Mouse (Mus musculus) kidney, embryonic 14.5 days (tissue): Measurements from ENCODE around the gene Frmd8. TPM values are rescaled to one million over a fixed set of nuclear protein-coding genes. Genes with fewer than 3 reads are reported as not detected.
"Not testable (repeated sequence)": the region's sequence is repeated elsewhere in the genome, so short reads cannot be mapped to it uniquely, and the experiment has no call there.

ENCODE experiments used
- ATAC-seq: fragments of 200-750 bp; cut with Nextera tagmentation; 2 replicates; pipeline ENCODE4 v1.8.0; 2017; ENCODE audit warnings: moderate number of reproducible peaks, mild to moderate bottlenecking, moderate TSS enrichment, moderate library complexity; ENCODE audit not compliant: low FRiP score, low TSS enrichment
- H3K27ac ChIP-seq: fragments of 300-500 bp; sonication (generic); 2 replicates; pipeline ENCODE4 v1.5.1; 2014; ENCODE audit warnings: low read depth, mild to moderate bottlenecking, low read length, moderate library complexity, mixed read lengths
- H3K27me3 ChIP-seq: fragments of 300-500 bp; sonication (generic); 2 replicates; pipeline ENCODE4 v1.6.1; 2014; ENCODE audit warnings: mild to moderate bottlenecking, low read length; ENCODE audit not compliant: control insufficient read depth, insufficient read depth
- H3K36me3 ChIP-seq: fragments of 300-500 bp; sonication (generic); 2 replicates; pipeline ENCODE4 v1.6.1; 2014; ENCODE audit warnings: low read length, mixed read lengths; ENCODE audit not compliant: control insufficient read depth, insufficient read depth
- H3K4me1 ChIP-seq: fragments of 300-500 bp; sonication (generic); 2 replicates; pipeline ENCODE4 v1.6.1; 2014; ENCODE audit warnings: low read length, mixed read lengths; ENCODE audit not compliant: control insufficient read depth, insufficient read depth
- H3K4me2 ChIP-seq: fragments of 300-500 bp; sonication (generic); replicated peaks from 2 replicates; pipeline ENCODE4 v1.6.1; 2014; ENCODE audit warnings: low read depth, mild to moderate bottlenecking, low read length
- H3K4me3 ChIP-seq: fragments of 300-500 bp; sonication (generic); 2 replicates; pipeline ENCODE4 v1.5.1; 2014; ENCODE audit warnings: mild to moderate bottlenecking, low read length
- H3K9ac ChIP-seq: fragments of 300-500 bp; sonication (generic); 2 replicates; pipeline ENCODE4 v1.6.1; 2014; ENCODE audit warnings: low read depth, mild to moderate bottlenecking, low read length, moderate library complexity
- H3K9me3 ChIP-seq: fragments of 300-500 bp; sonication (generic); 2 replicates; pipeline ENCODE4 v1.6.1; 2016; ENCODE audit warnings: low read length; ENCODE audit not compliant: control insufficient read depth
- WGBS: fragments of 180-500 bp; shearing (Covaris S2); extraction: QIAGEN DNeasy Blood & Tissue Kit; methylation state at CpG from one replicate; pipeline ENCODE4 v1.1.7; 2014; 5-methylcytosine and 5-hydroxymethylcytosine counted together
- polyA plus RNA-seq: library from polyadenylated mRNA; unstranded; fragments of >200 nt; fragmentation: Nextera tagmentation; extraction: Ambion mirVana; gene quantifications from 2 replicates; pipeline ENCODE4 v1.2.1, GENCODE M21; 2014

The Frmd8 gene
- polyA plus RNA-seq, 1 experiment from 2014 or later, result 26.5 TPM

DNA sequence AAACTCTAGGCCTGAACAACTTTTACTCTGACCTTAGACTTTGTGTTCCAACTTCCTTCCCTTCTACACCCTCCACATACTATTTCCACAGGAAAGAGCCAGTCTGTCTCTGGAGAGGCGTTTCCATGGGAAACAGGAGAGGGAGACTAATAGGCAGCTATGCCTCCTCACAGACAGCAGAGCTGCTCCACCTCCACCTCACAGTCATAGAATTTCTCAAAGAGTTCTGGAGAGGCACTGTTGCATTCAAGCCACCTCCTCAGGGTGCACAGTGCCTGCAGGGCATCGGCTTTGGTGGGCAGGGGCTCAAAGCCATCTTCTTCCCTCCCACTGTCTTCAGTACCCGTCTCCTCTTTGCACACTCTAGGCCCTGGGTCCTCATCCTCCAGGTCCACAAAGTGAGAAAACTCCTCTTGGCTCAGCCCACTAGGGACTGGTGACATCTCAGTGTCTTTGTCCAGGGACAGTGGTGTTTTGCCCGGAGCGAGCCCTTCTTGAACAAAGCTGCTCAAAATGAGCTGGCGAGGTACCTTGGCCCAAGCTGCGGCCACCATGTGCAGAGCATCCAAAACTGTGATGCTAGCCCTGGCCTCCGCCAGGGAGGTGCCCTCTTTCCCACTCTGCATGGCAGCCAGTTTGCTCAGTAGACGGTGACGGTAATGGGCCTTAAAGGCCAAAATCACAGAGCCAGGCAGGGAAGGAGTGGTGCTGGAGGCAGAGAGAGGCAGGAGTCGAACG is 16.6 kb upstream of the Frmd8 start:
- H3K27ac ChIP-seq, result no peak overlapping the region
- no peak overlapping the region for H3K4me3 ChIP-seq
- no peak overlapping the region for H3K4me2 ChIP-seq
- no peak for ATAC-seq
- peaks cover 10% of the 10 kb centered on the region; the same call in 1 of the 2 replicates for H3K4me1 ChIP-seq
- no peaks in the 10 kb centered on the region for H3K27me3 ChIP-seq
- H3K36me3 ChIP-seq, result peaks cover 17% of the 10 kb centered on the region
- 93% methylated on average over 12 of the region's 12 CpGs for WGBS
- H3K9me3 ChIP-seq, result no peaks in the 10 kb centered on the region
- no peak overlapping the region for H3K9ac ChIP-seq

DNA sequence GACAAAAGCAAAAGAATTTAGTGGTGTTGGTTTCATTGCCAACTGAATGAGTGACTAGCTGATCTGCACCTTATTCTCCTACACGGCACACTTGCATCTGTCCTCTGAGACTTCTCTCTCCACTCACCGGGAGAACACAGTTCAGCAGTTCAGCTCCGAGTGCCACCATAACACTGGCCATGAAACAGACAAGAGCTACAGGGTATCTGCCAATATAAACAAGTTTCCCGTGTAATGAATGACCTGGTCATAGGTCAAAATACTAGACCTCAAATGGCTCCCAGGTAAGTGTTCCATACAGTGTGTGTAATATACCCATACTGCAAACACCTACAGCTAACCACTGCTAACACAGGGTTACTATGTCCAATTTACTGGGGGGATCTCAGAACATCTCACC is 14.1 kb upstream of the Frmd8 start:
- Histone ChIP-seq H3K9me3 (no peaks in the 10 kb centered on the region), H3K36me3 (peaks cover 5% of the 10 kb centered on the region; the same call in 1 of the 2 replicates), H3K9ac (no peak overlapping the region), H3K27me3 (no peaks in the 10 kb centered on the region), H3K4me3 (no peak overlapping the region), H3K4me1 (peaks cover 10% of the 10 kb centered on the region; the same call in 1 of the 2 replicates), H3K27ac (no peak overlapping the region), H3K4me2 (no peak overlapping the region)
- ATAC-seq, result no peak
- 64% methylated on average over 4 of the region's 4 CpGs for WGBS

DNA sequence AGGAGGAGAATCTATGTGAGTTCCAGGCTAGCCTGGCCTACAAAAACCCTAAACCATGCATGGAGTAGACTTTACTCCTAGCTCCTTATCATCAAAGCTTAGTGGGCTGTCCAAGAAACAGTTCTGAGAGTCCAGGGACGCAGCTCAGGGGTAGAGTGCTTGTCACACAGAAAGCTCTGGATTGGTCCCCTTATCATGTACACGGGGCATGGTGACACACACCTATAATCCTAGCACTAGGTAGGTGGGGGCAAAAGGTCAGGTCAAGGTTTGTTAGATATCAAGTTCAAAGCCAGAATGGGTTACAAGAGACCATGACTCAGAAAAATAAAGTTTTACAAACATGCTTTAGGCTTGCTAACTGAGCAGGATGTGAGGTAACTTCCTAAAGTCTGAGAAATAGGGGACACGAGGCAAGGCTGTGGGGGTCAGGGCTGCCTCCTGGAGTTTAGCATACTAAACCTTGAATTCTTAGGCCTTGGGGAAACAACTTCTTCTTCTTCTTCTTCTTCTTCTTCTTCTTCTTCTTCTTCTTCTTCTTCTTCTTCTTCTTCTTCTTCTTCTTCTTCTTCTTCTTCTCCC is 12.3 kb upstream of the Frmd8 start:
- no peak for ATAC-seq
- Histone ChIP-seq H3K4me3 (no peak overlapping the region), H3K9me3 (no peaks in the 10 kb centered on the region), H3K4me2 (no peak overlapping the region), H3K4me1 (0 out of 2 replicates have a peak, but pooled peaks cover 5% of the 10 kb centered on the region), H3K27me3 (no peaks in the 10 kb centered on the region), H3K9ac (no peak overlapping the region), H3K36me3 (peaks cover 5% of the 10 kb centered on the region; the same call in 1 of the 2 replicates), H3K27ac (no peak overlapping the region)
- WGBS, result 73% methylated on average over 3 of the region's 3 CpGs

DNA sequence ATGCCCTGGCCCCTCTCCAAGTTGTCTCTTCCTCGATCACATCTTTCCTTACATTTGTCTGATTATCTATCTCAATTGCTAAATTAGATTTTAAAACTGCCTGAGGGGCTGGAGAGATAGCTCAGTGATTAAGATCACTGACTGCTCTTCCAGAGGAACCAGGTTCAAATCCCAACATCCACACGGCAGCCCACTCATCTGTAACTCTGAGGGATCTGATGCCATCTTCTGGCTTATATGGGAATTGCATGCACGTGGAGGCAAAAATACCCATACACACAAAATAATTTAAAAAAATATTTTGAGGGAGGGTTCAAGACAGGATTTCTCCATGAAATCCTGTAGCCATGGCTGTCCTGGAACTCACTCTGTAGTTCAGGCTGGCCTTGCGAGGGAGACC is 10.8 kb upstream of the Frmd8 start:
- no peaks in the 10 kb centered on the region for H3K36me3 ChIP-seq
- H3K4me1 ChIP-seq, result no peaks in the 10 kb centered on the region
- no peak overlapping the region for H3K4me3 ChIP-seq
- WGBS, result 60% methylated on average over 4 of the region's 4 CpGs
- no peak overlapping the region for H3K9ac ChIP-seq
- no peak overlapping the region for H3K27ac ChIP-seq
- no peak for ATAC-seq
- no peaks in the 10 kb centered on the region for H3K9me3 ChIP-seq
- no peak overlapping the region for H3K4me2 ChIP-seq
- H3K27me3 ChIP-seq, result no peaks in the 10 kb centered on the region

DNA sequence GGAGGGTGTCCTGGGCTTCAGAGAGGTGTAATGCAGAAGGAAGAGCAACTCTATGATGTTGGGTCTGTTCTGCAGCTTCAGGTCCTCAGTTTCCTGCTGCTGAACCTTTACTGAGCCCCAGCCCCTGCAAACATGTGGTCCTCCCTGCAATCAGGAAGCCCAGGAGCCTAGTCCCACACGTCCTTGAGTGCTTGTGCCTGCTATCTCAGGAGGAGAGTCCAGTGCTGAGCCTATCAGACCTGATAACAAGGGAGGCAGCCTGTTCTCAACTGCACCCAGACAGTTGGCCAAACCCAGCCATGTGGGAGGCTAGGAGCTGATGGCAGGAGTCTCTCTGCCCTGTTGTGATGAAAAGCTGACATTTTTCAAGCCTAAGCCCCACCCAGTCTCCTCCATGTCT is 8.9 kb upstream of the Frmd8 start:
- Histone ChIP-seq H3K9me3 (no peaks in the 10 kb centered on the region), H3K9ac (no peak overlapping the region), H3K27me3 (no peaks in the 10 kb centered on the region), H3K36me3 (no peaks in the 10 kb centered on the region), H3K4me3 (no peak overlapping the region), H3K27ac (no peak overlapping the region), H3K4me1 (no peaks in the 10 kb centered on the region), H3K4me2 (no peak overlapping the region)
- ATAC-seq, result no peak
- WGBS, result 30% methylated on average over 1 of the region's 1 CpGs

DNA sequence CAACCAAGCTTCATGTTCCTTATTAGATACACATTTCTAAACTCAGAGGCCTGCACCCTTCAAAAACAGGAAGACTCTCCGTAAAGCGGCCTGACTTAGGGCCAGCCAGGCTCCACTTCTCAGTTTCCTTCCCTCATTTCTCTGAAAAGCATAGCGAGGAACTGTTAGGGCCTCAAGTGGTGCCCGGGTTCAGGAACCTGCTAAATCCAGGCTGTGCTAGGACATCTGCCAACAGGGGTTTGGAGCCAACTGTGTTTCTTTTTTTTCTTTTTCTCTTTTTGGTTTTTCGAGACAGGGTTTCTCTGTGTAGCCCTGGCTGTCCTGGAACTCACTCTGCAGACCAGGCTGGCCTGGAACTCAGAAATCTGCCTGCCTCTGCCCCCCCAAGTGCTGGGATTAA is 7.0 kb upstream of the Frmd8 start:
- not testable (repeated sequence) for ATAC-seq, H3K4me3 ChIP-seq, H3K27ac ChIP-seq, H3K9ac ChIP-seq, H3K4me2 ChIP-seq, H3K9me3 ChIP-seq, H3K36me3 ChIP-seq, H3K27me3 ChIP-seq, H3K4me1 ChIP-seq
- 89% methylated on average over 5 of the region's 5 CpGs for WGBS

DNA sequence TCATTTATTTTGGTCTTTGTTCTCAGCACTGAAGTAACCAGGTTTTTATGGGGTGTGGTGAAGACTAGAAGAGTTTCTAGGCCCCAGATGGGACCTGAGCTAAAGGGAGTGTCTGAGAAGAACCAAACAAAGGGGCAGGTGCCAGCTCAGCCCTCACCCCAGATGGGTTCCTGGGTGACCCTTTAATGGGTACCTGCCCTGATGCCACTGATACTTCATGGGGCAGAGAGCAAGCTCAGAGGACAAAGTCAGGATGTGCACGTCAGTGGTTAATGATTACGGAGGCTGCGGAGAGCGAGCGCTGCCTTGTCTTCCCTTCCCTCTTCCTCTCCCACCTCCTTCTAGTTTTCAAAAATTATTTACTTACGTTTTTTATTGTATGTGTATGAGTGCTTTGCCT is 6.1 kb upstream of the Frmd8 start:
- H3K4me1 ChIP-seq, result no peaks in the 10 kb centered on the region
- H3K9me3 ChIP-seq, result no peaks in the 10 kb centered on the region
- 92% methylated on average over 6 of the region's 6 CpGs for WGBS
- no peak overlapping the region for H3K4me3 ChIP-seq
- H3K36me3 ChIP-seq, result no peaks in the 10 kb centered on the region
- no peak for ATAC-seq
- H3K27me3 ChIP-seq, result no peaks in the 10 kb centered on the region
- H3K27ac ChIP-seq, result no peak overlapping the region
- H3K9ac ChIP-seq, result no peak overlapping the region
- H3K4me2 ChIP-seq, result no peak overlapping the region

DNA sequence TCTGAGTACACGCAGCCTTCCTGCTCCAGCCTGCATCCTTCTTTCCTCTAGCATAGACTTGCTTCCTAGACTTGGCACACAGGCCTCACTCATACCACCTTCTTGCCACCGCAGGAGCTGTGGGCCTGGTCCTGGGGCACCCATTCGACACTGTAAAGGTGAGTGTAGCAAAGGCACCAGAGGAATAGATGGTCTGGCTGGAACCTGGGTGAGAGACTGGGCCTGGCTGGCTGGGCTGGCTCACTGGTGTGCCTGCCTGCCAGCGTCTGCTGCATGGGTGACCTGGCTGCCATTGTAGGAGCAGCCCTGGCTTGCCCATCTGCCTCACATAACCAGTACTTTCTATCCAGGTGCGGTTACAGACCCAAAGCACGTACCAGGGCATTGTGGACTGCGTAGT is 4.7 kb upstream of the Frmd8 start:
- Histone ChIP-seq H3K27me3 (no peaks in the 10 kb centered on the region), H3K36me3 (no peaks in the 10 kb centered on the region), H3K9me3 (no peaks in the 10 kb centered on the region), H3K9ac (no peak overlapping the region), H3K4me3 (no peak overlapping the region), H3K27ac (no peak overlapping the region), H3K4me2 (no peak overlapping the region), H3K4me1 (no peaks in the 10 kb centered on the region)
- ATAC-seq, result no peak
- 92% methylated on average over 7 of the region's 7 CpGs for WGBS

DNA sequence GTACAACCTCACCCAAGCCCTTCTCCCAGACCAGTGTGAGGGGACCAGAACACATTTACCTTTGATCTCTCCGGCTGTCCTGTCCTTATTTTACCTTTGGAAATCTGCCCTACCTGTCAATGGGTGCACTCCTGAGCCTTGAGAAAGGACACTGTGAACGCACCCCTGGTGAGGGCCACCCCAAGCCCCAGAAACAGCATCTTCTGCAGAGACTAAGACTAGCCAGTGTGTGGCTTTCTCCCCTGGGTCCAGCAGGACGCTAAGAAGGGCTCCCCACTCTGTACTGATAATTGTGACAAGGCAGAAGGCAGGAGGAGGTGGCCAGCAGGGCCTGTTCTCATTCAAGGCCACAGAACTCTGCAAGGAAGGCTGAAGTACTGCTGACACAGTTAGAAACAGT is 3.8 kb upstream of the Frmd8 start:
- H3K36me3 ChIP-seq, result no peaks in the 10 kb centered on the region
- H3K4me1 ChIP-seq, result 0 out of 2 replicates have a peak, but pooled peaks cover 3% of the 10 kb centered on the region
- no peak for ATAC-seq
- no peaks in the 10 kb centered on the region for H3K9me3 ChIP-seq
- H3K4me3 ChIP-seq, result no peak overlapping the region
- H3K9ac ChIP-seq, result no peak overlapping the region
- H3K27ac ChIP-seq, result no peak overlapping the region
- H3K27me3 ChIP-seq, result no peaks in the 10 kb centered on the region
- 91% methylated on average over 3 of the region's 3 CpGs for WGBS
- H3K4me2 ChIP-seq, result no peak overlapping the region
